Comparison of ENCODE assay signal across 1 mouse cellular context in genomic region chr7:127231826-127232621, GRCm38 (mm10).
A peak's percentile ranks its signal among the peaks of the same experiment; 100 is the strongest.
TF ChIP-seq lines count a peak whose summit lies in the region.

No protein-coding gene starts in this region.

TF ChIP-seq in CH12.LX, 34 proteins besides CTCF, POLR2A, EP300 and RAD21:
- TF ChIP-seq MAFK (IDR thresholded peaks at IDR 0.05; ENCODE audit: insufficient replicate concordance, low read length) (no peak), IRF4 (IDR thresholded peaks at IDR 0.05; ENCODE audit: low read depth, low read length) (no peak), SIN3A (IDR thresholded peaks at IDR 0.05; ENCODE audit: low read length) (no peak), JUN (IDR thresholded peaks at IDR 0.05; ENCODE audit: insufficient read depth, low read depth, low read length) (no peak), NRF1 (IDR thresholded peaks at IDR 0.05; ENCODE audit: low read depth, low read length) (no peak), ZNF384 (IDR thresholded peaks at IDR 0.05; ENCODE audit: low read depth, low read length) (peak; percentile 44)
